Mouse (Mus musculus): ENCODE data around the gene Zfr2.

DNA sequence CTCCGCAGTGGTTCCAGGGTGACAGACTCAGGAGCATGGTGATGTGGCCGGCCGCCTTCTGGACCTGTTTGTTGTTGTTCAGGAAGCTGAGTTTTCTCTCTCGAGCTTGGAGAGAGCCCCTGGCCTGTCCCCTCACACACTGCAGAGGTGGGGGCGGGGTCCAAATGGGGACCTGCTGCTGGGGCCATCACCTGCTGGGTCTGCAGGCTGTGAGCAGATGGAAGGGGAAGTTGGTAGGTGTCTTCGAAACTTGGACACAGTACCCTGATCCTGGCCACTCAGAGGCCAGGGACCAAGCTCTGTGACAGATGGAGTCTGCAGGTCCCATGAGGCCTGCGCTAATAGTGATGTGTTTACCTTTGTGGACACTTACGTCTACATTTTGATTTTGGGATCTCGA is 68.4 kb downstream of the Zfr2 start:
- TF ChIP-seq CTCF (IDR thresholded peaks at IDR 0.05 in 2 of 3, conservative IDR thresholded peaks at IDR 0.05 in 1 of 3; ENCODE audit: control insufficient read depth in 1 of 3, insufficient read depth in 1 of 3, low read depth in 2 of 3, low read length in 3 of 3, poor library complexity in 1 of 3, severe bottlenecking in 1 of 3): no peak
- no peak for TF ChIP-seq EP300 (IDR thresholded peaks at IDR 0.05; ENCODE audit: low read depth in 1 of 2, low read length in 2 of 2)

All from MEL (cell line).